Mouse (Mus musculus): ENCODE data around the gene Tlr8.

Tlr8 gene

GRCm38 (mm10) chrX:167207741-167208505 is 56.2 kb downstream of the Tlr8 start:
- in situ Hi-C loops (cut with MboI, MseI): no loop called here

DNA sequence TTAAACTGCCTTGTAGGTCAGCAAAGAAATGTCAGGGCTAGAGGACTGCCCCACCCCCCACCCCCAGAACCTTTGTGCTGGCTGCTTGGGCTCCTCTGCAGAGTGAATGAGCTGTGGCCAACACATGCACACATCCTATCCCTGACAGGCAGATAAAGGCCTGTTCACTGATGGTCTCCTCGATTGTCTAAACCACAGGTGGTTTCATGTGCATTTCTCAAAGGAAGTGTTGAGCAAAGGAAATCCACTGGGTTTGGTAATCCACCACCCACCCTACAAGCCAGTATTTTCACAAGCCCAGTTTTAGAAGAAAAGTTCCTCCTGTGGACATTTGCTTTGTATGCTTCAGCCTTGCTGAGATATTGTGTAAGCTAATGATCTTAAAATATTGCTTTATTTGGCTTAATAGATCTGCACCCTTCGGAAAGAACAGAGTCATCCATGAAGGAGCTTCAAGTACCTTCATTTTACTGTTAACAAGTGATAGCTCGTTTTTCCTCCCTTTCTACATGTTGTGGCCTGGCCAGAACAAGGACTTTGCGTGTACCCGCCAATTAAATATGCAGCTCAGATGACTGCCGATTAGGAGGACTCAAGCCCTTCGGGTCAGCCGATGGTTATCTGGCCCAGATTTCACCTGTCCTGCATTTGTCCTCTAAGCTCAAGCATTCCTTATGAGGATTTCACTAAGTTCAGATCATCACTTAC is 58.2 kb downstream of the Tlr8 start:
- in situ Hi-C loops (cut with MboI, MseI): no loop called here

DNA sequence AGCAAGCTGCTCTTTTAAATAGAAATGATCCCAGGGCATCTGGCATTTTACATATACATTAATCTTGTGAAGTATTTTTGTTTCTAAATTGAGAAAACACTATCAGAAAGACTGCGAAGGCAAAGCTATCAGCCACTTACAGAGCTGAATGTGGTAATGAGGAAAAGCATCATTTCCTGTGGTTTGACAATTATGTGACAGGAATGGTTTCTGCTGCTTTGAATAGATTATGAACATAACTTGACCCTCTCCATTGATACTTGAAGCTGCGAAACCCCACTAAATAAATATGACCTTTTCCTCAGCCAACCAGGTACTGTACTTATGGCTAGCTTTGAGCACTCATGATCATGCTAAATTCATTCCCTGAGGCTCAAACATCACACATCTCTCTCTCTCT is 62.8 kb downstream of the Tlr8 start:
- in situ Hi-C loops (cut with MboI, MseI): no loop called here

GRCm38 (mm10) chrX:167195228-167195649 is 68.9 kb downstream of the Tlr8 start:
- in situ Hi-C loops (cut with MboI, MseI): loop anchor here (5.0 kb wide), 2 partner anchors 47 to 83 kb away; no protein-coding TSS in a partner anchor

Data from regulatory T cell (primary cell).